Mouse (Mus musculus) ES-CJ7 (cell line): ENCODE measurements around the gene Slc25a22.

Experiments
- DNase-seq: peaks from one replicate; pipeline ENCODE4 v3.0.0; 2011; ENCODE audit warnings: low read depth, low spot score

Gene Slc25a22

DNA sequence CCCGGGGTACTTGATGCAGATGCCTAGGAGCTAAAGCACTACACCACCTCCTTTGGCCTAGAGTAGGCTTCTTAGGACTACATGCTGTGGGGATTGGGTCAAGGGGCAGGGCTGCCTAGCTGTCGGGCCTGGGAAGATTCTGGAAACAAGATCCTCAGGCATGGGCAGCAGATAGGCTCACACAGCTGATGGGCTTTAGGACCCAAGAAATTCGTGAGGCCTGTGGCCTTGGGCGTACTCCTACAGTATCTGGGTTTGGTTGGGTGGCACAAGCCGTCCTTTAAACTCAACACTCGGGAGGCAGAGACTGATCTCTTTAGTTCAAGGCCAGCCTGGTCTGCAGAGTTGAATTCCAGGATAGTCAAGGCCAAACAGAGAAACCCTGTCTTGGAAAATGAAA lies 34.5 kb upstream of the Slc25a22 start:
- DNase-seq, result no peak

DNA sequence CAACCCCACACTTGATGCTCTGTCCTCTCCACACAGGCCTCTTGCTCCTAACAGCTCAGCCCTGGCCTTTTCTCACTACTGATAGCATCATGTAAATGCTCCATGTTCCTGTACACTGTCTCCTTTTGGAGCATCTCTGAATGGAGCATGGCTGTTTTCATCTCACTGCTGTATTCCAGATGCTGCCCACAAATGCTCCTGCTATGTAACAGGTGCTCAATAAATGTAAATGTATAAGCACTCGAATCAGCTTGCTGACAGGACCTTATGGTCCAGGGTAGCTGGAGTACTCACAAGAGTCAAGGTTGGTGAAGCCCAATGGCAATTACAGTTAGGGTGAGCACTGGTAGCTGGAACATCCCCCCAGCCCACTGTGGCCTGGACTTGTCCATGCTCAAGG lies 33.5 kb upstream of the Slc25a22 start:
- DNase-seq, result no peak

DNA sequence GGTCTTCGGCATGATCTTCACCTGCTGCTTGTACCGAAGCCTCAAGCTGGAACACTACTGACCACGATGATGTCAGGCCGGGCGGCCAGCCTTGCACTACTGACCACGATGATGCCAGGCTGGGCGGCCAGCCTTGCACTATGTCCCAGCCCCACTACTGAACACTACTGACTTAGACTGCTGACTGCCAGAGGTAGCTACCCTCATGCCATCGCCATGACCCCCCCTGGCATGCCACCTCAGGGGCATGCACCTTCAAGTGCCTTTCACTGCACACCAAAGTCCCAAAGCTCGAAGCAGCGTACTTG lies 32.9 kb upstream of the Slc25a22 start:
- DNase-seq, result no peak

DNA sequence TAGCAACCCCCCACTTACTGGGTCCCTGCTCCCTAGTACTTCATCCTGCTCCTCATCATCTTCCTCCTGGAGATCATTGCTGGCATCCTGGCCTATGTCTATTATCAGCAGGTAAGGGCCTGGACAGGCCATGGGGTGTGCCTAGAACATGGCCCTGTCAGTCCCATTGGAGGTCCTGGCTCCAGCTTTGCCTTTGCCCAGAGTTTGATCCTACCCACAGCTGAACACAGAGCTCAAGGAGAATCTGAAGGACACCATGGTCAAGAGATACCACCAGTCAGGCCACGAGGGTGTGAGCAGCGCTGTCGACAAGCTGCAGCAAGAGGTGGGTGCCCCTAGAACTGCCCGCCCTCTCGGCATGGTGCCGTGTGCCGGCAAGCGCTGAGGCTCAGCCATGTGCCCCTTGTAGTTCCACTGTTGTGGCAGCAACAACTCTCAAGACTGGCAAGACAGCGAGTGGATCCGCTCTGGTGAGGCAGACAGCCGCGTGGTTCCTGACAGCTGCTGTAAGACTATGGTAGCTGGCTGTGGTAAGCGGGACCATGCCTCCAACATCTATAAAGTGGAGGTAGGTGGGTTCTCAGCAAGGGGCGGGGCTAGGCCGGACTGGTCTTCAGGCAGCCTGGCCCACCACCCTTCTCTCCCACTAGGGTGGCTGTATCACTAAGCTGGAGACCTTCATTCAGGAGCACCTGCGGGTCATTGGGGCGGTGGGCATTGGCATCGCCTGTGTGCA lies 32.4 kb upstream of the Slc25a22 start:
- no peak for DNase-seq

- DNase-seq, result no peak
Measured at GRCm38 (mm10) chr7:141469352-141469751, 31.7 kb upstream of the Slc25a22 start.

DNA sequence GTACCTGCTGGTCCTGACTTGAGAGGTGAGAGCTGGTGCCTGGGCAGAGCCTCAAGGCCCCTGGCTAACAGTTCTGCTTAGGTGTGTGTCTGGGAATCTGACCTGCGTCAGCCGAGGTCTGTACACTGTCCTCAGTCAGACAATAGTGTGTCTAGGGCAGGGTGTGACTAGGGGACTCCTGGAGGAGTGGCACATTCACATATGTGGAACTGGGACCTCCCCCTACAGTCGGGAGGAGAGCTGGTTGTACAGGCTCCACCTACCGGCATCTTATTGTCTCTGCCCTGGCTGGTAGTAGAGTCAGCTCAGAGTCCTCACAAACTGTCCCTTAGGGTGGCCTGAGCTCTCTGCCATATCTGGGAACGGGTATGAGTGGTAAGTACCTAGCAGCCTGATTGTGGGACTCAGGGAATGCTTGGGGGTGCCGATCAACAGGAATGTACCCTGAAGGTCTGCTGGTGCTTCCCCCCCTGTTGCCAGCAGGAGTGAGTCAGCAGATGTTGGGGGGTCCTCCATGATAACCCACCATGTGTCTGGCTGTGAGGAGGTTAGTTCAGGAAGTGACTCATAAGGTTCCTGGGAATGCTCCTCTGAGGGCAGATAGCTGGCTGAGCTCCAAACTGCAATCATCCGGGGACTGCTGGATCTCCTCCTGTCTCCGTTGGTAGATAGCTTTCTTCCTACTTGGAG lies 31.0 kb upstream of the Slc25a22 start:
- DNase-seq, result peak; percentile 92

DNA sequence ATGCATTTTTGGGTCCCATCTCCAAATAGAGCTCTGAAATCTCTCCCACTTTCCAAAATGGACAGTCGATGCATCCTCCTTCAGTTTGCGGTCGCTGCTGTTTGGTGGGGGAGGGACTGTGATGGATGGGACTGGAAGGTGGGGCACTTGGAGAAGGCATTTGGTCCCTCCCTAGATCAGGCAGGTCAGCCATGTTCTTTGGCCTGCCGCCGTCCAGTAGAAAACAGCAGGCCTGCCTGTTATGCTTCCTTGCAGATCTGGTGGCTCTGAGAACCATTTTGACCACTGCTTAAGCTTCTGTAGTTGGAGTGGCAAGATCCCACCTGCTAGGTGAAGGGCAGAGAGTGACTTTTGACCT lies 30.5 kb upstream of the Slc25a22 start:
- no peak for DNase-seq

DNA sequence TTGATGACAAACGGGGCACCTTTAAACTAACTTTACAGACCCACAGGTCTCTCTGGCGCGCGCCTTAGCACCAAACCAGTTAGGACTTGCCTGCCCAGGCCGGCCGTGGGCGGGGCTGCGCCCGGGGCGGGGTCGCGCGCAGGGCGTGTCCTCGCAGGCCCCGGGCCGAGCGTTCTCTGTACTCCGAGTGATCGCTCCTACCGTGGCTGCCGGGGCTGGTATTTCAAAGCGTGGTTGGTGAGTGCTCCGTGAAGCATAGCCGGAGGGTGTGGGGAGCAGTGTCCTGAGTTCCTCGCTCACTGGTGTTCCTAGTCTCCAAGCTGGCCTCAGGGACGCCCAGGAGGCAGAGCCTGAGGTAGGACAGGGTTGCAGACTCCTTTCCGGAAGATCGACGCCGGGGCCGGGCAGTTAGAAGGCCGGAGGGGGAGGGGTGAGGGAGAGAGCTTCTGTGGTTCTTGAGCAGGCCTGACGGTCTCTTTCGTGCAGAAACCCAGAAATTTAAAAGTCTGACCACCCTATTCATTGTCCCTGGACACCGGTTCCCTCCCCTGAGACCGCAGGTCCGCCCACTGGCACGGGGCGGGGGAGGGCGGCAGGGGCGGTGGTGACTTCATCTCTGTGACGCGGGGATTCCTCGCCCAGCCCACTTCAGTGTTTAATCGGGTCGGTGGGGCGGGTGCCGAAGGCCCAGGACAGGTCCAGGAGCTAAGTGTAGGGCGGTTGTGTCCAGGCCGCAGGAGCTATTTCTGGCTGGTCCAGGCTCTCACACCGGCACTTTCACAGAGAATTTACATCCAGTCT lies 29.7 kb upstream of the Slc25a22 start, which contains the start of gene Cd151:
Gene Cd151, plus strand, starts transcription at position 163 of the 801 bp plus-strand sequence.
- DNase-seq, result peak; percentile 82

DNA sequence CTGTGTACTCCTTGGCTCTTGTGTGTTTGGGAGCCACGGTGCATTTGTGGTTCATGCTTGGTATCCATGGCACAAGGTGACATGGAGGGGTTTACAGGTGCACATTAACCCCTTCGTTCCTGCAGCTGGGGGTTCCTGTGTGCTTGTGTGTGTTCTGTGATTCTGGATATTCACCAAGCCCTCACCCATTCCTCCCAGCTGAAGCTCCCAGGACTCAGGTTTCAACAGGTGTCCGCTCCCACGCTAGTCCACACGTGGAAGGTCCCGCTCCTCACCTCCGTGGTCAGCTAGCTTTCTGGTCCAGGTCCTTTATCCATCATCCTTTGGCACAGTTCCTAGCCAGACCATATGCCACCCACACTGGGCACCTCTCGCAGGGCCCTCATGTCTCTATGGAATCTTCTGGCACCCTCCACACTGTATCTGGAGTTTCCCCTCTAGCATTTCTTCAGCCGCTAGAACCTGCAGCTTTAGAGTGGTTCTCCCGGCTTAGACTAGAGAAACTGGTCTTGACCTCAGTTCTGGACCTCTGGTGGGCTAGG lies 29.0 kb upstream of the Slc25a22 start:
- DNase-seq, result no peak

DNA sequence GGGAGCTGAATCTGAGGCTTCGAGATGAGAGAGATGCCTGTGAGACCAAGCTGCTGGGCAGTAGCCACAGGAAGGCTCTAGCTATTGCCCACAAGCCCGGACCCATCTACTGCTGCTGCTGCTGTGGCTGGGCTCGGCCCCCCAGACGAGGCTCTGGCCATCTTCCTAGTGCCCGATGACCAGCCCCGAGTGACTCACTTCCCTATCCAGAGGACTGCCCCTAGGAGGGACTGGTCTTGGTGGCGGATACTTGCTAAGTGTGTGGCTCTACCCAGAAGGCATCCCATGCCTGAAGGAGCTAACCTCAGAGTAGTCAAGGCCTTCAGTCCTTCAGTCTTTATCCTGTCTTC lies 28.3 kb upstream of the Slc25a22 start:
- DNase-seq, result no peak

- no peak for DNase-seq
Measured at GRCm38 (mm10) chr7:141465388-141466044, 27.8 kb upstream of the Slc25a22 start.

GRCm38 (mm10) chr7:141464603-141465201 lies 27.0 kb upstream of the Slc25a22 start:
- DNase-seq, result no peak

- no peak for DNase-seq
Measured at GRCm38 (mm10) chr7:141463824-141464602, 26.3 kb upstream of the Slc25a22 start.

GRCm38 (mm10) chr7:141462333-141462821 lies 24.7 kb upstream of the Slc25a22 start:
- DNase-seq, result no peak

DNA sequence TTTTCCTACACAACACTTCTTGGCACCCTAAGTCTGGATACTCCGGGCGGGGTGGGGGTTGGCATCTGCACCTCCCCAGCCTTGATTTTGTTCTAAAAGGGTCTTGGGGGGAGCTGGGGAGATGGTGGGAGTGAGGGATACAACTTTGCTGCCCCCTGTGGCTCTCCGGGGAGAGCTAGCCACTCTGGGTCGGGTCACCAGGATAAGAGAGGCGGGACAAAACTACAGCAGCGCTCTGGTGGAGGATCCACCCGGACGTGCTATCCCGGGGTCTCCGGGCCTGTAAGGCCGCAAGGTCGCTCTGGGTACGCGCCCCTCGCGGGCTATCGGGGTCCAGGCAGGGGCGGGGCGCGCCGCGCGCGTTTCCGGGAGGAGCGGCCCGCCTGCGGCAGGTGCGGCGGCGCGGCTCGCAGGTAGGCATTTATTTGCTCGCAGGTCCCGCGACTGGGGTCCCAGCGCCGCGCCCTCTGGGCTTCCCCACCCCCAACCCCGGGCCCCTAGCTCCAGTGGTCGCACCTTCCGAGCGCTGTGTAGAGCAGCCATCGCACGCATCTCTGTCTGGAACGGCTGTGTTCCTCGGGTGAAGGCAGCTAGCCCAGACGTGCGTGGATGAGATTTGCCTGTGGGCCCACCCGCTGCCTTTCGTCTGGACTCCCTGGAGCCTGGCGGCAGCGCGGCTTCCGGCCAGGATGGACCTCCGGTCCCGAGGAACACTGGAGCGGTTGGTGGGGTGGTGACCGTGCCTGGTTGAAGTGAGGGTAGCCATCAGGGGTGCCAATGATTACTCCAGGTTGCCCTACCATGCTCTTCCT lies 24.0 kb upstream of the Slc25a22 start:
- no peak for DNase-seq

- DNase-seq, result no peak
Measured at GRCm38 (mm10) chr7:141460391-141461113, 22.9 kb upstream of the Slc25a22 start, which contains the start of gene Cracr2b. TSS of gene Cracr2b (plus strand) at chr7:141461094.

- no peak for DNase-seq
Measured at GRCm38 (mm10) chr7:141460001-141460390, 22.3 kb upstream of the Slc25a22 start.

DNA sequence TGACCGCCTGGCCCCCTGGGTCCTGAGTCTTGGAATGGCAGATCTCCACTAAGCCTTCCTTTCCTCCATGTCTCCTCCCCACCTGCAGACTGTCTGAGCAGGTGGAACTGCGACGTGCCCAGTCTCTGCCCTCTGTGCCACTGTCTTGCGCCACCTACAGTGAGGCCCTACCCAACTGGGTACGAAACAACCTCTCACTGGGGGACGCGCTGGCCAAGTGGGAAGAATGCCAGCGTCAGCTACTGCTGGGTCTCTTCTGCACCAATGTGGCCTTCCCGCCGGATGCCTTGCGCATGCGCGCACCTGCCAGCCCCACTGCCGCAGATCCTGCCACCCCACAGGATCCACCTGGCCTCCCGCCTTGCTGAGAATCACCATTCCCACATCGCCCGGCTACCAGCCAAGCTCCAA lies 21.6 kb upstream of the Slc25a22 start:
- DNase-seq, result no peak

DNA sequence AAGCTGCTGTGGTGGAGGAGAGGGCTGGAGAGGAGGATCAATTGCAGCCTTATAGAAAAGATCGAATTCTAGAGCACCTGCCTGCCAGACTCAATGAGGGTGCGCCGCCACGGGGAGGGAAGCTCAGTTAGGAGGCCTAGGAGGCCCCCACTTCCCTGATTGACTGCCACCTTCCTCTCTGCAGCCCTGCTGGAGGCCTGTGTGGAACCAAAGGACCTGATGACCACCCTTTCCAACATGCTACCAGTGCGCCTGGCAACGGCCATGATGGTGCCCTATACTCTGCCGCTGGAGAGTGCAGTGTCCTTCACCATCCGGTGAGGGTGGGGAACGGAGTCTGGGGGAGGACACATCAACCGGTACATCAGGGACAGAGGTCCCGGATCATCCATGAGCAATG lies 21.0 kb upstream of the Slc25a22 start:
- DNase-seq, result no peak
